Mouse (Mus musculus) testis, postnatal 10 days (tissue): ENCODE measurements at regions not wholly inside any gene's neighbourhood (a gene's known extent, or its start where the extent isn't known, plus 50 kb on each side); places are given as distances from the start of the nearest gene placed in this dataset.

Experiments
- DNase-seq: peaks from one replicate; pipeline ENCODE4 v3.0.0; 2021; ENCODE audit warnings: low spot score

DNA sequence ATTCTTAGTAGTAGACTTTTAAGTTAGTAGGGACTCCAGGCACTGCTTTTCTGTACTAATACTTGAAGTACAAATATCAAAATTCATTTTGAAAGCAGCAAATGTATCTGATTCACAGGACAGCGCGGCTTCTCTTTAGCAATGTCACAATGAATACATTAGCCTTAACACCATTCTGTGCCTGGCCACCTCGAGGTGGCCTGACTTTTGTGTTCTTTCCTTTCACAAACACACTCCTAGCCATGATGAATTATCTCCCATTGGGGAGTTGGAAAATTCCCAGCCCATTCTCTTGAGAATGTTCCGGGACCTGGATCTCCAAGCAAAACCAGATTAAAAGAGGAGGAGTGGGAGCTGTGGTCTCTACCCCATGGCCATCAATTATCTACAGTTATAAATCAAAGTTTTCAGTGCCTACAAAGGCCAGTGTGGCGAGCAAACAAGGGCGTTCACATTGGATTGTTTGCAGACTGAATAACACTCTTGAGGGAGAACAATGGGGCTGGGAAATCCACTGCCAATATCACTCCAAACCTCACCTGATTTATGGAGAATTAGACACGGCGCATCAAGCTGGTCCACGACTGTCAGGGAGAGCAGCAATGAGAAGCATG is 82.7 kb upstream of the Rarb start:
- DNase-seq, result no peak

DNA sequence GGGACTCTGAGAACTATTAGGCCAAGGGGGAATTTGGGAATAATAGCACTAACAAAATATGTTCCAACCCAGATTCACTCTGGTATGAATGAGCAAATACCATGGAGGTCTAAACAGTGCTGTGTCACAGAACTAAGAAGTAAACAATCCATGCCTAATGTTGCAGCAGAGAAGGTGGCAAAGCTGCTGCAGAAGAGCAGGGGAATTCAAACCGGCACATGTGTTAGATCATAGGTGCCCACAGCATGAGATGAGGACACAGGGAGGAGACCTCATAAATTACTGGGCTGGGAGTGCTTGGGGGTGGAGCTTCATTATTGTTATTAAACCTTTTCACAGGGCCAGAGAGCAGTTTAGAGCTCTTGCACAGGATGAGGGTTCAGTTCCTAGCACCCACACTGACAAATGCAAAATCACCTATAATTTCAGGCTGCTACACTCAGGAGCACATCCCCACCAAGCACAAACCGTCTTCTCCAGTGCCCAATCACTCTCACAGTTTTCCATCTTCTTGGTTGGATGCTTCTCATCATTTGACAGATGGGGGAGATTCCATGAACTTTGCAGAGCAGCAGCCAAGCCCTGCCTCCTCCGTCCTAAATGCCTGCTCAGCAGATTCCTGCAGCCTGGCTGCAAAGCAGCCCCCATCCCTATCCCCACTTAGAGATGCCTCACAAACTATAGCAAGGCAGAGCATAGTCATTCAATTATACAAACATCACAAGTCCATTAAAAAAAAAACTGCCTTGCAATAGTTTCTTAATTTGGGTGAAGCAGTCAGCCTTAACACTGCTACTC is 79.0 kb upstream of the Rarb start:
- DNase-seq, result no peak

- DNase-seq, result no peak
These were observed 78.0 kb upstream of the Rarb start for GRCm38 (mm10) chr14:16896974-16897373.

GRCm38 (mm10) chr14:16881249-16881648 is 62.3 kb upstream of the Rarb start:
- no peak for DNase-seq

DNA sequence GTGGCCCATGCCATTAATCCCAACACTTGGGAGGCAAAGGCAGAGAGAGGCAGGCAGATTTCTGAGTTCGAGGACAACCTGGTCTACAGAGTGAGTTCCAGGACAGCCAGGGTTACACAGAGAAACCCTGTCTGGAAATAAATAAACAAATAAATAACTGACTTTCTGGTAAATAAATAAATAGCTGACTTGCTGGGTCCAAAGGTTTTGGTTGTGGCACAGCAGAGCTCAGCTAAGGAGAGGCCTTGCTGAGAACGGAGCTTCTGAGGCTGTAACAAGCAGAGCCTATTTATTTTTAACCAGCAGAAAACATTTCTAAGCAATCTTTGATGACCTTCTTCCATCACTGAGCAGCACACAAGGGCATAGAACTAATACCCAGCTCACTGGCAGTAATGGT is 50.3 kb upstream of the Rarb start:
- DNase-seq, result no peak
